Mouse (Mus musculus) kidney, postnatal 0 days (tissue): ENCODE results near the gene Gm20696. TPM values are rescaled to one million over a fixed set of nuclear protein-coding genes. Genes with fewer than 3 reads are reported as not detected.
A peak's percentile ranks its signal among the peaks of the same experiment; 100 is the strongest.

Source experiments
- ATAC-seq: fragments of 200-750 bp; cut with Nextera tagmentation; replicated peaks from 2 replicates; pipeline ENCODE4 v1.8.0; 2017; ENCODE audit warnings: low read depth, moderate number of reproducible peaks, moderate TSS enrichment, moderate library complexity; ENCODE audit not compliant: low FRiP score
- DNase-seq: peaks from one replicate; pipeline ENCODE4 v3.0.0-alpha.2; 2016; ENCODE audit warnings: low spot score
- H3K27ac ChIP-seq: fragments of 300-500 bp; sonication (generic); 2 replicates; pipeline ENCODE4 v1.5.1; 2014; ENCODE audit warnings: mild to moderate bottlenecking
- H3K27me3 ChIP-seq: fragments of 300-500 bp; sonication (generic); 2 replicates; pipeline ENCODE4 v1.6.1; 2014; ENCODE audit warnings: low read length, mixed read lengths; ENCODE audit not compliant: insufficient read depth
- H3K36me3 ChIP-seq: fragments of 300-500 bp; sonication (generic); 2 replicates; pipeline ENCODE4 v1.6.1; 2014; ENCODE audit warnings: low read length, mixed read lengths; ENCODE audit not compliant: insufficient read depth
- H3K4me1 ChIP-seq: fragments of 300-500 bp; sonication (generic); replicated peaks from 2 replicates; pipeline ENCODE4 v1.6.1; 2014; ENCODE audit warnings: antibody characterized with exemption, low read length, mixed read lengths; ENCODE audit not compliant: insufficient read depth
- H3K4me2 ChIP-seq: fragments of 300-500 bp; sonication (generic); 2 replicates; pipeline ENCODE4 v1.6.1; 2014; ENCODE audit warnings: mild to moderate bottlenecking, low read length, moderate library complexity, mixed read lengths
- H3K4me3 ChIP-seq: fragments of 300-500 bp; sonication (generic); replicated peaks from 2 replicates; pipeline ENCODE4 v1.5.1; 2014; ENCODE audit warnings: low read depth, low read length
- H3K9ac ChIP-seq: fragments of 300-500 bp; sonication (generic); 2 replicates; pipeline ENCODE4 v1.6.1; 2014; ENCODE audit warnings: low read depth, low read length
- H3K9me3 ChIP-seq: fragments of 300-500 bp; sonication (generic); replicated peaks from 2 replicates; pipeline ENCODE4 v1.6.1; 2016; ENCODE audit warnings: low read length, inconsistent platforms, mixed read lengths
- CTCF ChIP-seq: IDR thresholded peaks from 2 replicates; pipeline ENCODE4 v1.5.1; 2016; ENCODE audit warnings: antibody characterized with exemption, low read depth, mild to moderate bottlenecking, moderate library complexity
- WGBS: fragments of 180-500 bp; shearing (Covaris S2); extraction: QIAGEN DNeasy Blood & Tissue Kit; methylation state at CpG from one replicate; pipeline ENCODE4 v1.1.7; 2014; 5-methylcytosine and 5-hydroxymethylcytosine counted together
- polyA plus RNA-seq: library from polyadenylated mRNA; unstranded; fragments of >200 nt; fragmentation: Nextera tagmentation; extraction: Ambion mirVana; gene quantifications from 2 replicates; pipeline ENCODE4 v1.2.1, GENCODE M21; 2015

The Gm20696 gene
- polyA plus RNA-seq, 1 experiment from 2014 or later: 1.7 TPM

DNA sequence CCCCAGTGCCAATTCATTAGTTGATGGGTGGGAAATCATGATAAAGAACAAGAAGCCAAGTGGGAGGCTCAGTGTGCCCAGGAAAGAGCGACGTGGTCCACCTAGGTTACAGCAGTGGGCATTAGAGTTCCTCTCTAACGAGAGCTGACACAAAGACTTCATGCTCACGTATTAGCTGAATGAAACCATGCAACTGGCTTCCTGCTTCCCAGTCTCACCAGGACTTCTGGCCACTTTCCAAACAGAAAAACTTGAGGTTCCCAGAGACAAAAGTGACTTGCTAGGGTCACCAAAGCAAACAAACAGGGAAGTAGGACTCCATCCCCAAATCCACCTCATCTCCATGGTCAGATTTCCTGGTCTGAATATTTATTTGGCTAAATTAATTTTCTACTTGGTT lies 288.9 kb downstream of the Gm20696 start:
- no peak overlapping the region for H3K9ac ChIP-seq
- 68% methylated on average over 4 of the region's 4 CpGs for WGBS
- DNase-seq (no peak), ATAC-seq (no peak)
- H3K36me3 ChIP-seq: no peaks in the 10 kb centered on the region
- H3K4me1 ChIP-seq: peaks cover 35% of the 10 kb centered on the region
- H3K27ac ChIP-seq: peak overlapping the region; percentile 16; the same call in 1 of the 2 replicates
- no peak for TF ChIP-seq CTCF
- H3K27me3 ChIP-seq: no peaks in the 10 kb centered on the region
- H3K4me2 ChIP-seq: no peak overlapping the region
- H3K4me3 ChIP-seq: no peak overlapping the region
- no peaks in the 10 kb centered on the region for H3K9me3 ChIP-seq

DNA sequence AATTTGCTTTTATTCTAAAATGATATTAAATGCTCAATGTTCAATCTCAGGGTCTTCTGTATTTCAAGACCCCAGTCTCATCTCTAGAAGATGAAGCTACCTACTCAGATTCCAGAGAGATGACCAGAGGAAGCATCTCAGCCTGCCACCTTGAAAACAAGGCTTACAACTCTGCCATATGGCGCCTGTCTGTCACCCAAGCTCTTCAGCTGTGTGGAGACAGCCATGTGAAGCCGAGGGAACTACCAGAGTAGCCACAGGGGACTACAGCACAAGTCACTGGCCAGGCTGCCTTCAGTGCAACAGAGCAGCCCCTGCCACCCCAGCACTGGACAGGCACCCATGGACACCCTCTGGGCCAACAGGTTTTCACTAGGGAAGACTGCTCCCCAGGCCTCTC lies 289.5 kb downstream of the Gm20696 start:
- no peak for DNase-seq
- H3K27ac ChIP-seq: peak overlapping the region; percentile 16; the same call in 1 of the 2 replicates
- H3K27me3 ChIP-seq: no peaks in the 10 kb centered on the region
- no peak overlapping the region for H3K4me2 ChIP-seq
- WGBS: 72% methylated on average over 2 of the region's 2 CpGs
- H3K9me3 ChIP-seq: no peaks in the 10 kb centered on the region
- ATAC-seq: no peak
- no peaks in the 10 kb centered on the region for H3K36me3 ChIP-seq
- no peak for TF ChIP-seq CTCF
- no peak overlapping the region for H3K9ac ChIP-seq
- peaks cover 35% of the 10 kb centered on the region for H3K4me1 ChIP-seq
- no peak overlapping the region for H3K4me3 ChIP-seq

DNA sequence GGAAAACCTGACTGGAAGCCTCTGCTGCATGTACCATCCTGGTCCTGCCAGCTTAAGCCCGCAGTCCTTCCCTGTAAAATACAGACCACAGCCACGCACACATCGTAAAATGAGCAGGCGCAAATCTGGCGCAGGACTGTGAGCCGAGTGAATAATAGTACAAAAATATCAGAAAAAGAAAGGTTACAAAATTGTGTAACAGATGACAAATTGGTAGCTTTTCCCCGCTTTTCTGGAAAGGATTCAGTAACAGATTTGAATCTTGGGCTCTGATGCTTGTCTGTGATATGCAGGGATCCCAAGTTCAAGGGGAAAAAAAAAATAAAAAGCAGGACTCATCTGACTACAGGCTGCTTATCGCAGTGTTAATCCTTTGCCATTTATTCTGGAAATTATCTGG lies 289.9 kb downstream of the Gm20696 start:
- peaks cover 35% of the 10 kb centered on the region for H3K4me1 ChIP-seq
- ATAC-seq: no peak
- no peak overlapping the region for H3K4me2 ChIP-seq
- H3K4me3 ChIP-seq: no peak overlapping the region
- no peaks in the 10 kb centered on the region for H3K27me3 ChIP-seq
- no peak for TF ChIP-seq CTCF
- no peak overlapping the region for H3K9ac ChIP-seq
- DNase-seq: no peak
- WGBS: 85% methylated on average over 8 of the region's 8 CpGs
- H3K36me3 ChIP-seq: no peaks in the 10 kb centered on the region
- H3K27ac ChIP-seq: no peak overlapping the region
- no peaks in the 10 kb centered on the region for H3K9me3 ChIP-seq

DNA sequence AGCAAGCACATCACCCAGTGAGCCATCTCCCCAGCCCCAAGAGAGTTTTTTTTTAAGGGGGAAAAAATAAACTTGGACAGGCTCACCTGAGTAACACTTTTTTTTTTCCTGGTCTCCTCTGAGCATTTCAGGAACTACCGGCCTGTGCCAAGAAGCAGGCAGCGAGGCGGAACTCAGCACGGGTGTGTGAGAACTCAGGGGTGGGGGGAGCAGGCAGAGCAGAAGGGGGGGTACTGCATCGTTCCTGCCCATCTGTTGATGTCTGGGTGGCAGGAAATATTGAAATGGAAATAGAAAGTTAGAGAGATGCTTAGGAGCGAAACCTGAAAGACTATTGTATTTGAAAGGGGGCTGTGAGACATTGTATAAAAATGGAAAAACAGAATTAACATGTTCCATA lies 290.7 kb downstream of the Gm20696 start:
- 36% methylated on average over 6 of the region's 6 CpGs for WGBS
- DNase-seq: no peak
- TF ChIP-seq CTCF: no peak
- no peak overlapping the region for H3K4me3 ChIP-seq
- H3K9ac ChIP-seq: no peak overlapping the region
- H3K36me3 ChIP-seq: no peaks in the 10 kb centered on the region
- peaks cover 35% of the 10 kb centered on the region for H3K4me1 ChIP-seq
- H3K9me3 ChIP-seq: no peaks in the 10 kb centered on the region
- no peak for ATAC-seq
- no peaks in the 10 kb centered on the region for H3K27me3 ChIP-seq
- no peak overlapping the region for H3K27ac ChIP-seq
- no peak overlapping the region for H3K4me2 ChIP-seq

DNA sequence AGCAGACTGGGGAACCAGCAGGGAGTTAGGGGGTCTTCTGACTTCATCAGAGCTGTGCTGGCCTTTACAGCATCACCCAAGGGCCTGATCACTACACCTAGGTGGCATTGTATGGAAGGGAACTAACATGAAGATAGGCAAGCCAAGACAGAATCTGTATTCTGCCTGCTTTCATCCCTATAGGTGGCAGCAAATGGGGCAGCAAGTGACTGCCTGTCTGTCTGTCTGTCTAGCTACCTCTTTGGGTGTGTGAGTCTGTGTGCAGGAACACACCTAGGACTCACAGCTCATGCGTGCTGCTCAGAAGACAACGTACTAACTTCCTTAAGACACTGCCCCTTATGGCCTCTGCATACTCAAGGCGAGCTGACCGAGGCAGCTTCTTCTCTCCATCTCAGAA lies 291.2 kb downstream of the Gm20696 start:
- H3K27me3 ChIP-seq: no peaks in the 10 kb centered on the region
- peaks cover 35% of the 10 kb centered on the region for H3K4me1 ChIP-seq
- H3K4me2 ChIP-seq: no peak overlapping the region
- 21% methylated on average over 4 of the region's 4 CpGs for WGBS
- no peak overlapping the region for H3K9ac ChIP-seq
- H3K9me3 ChIP-seq: no peaks in the 10 kb centered on the region
- no peak for DNase-seq
- no peak for TF ChIP-seq CTCF
- ATAC-seq: no peak
- H3K36me3 ChIP-seq: no peaks in the 10 kb centered on the region
- H3K27ac ChIP-seq: no peak overlapping the region
- no peak overlapping the region for H3K4me3 ChIP-seq

DNA sequence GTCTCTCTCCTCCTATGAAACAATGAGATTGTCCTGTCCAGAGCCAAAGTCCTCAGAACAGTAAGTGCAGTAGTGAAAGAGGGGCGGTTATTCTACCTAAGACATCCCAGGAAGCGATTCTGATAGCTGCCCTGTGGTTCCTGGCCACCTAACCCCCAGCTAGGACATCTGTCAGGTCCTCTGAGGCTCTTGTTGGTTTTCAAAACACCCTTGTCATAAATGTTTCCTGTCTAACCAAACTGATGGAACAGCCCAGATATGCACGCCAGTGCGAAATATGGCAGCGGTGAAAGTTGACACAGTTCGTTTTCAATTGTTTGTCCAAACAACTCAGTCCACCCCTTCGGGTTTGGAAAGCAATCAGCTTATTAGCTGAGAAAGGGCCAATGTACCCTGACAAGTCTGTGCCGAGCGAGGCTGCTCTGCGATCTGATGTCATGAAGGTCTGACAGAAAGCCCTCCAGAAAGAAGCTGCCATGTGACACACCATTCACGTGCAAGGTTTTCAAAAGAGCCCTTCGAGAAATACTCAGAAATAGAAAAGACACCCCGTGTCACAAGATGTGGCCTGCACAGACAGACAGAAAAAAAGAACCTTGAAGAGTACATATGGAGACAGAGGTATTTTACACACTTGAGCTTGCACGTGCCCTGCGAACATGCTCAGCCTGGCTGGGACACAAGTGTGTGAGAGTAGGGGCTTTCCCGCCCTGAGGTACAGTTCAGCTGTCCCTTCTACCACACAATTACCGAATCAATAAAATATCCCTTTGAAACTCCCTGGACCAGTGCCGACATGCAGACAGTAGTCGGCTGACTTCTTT lies 291.9 kb downstream of the Gm20696 start:
- ATAC-seq: no peak
- Histone ChIP-seq H3K27ac (no peak overlapping the region), H3K4me1 (peaks cover 34% of the 10 kb centered on the region), H3K4me3 (no peak overlapping the region), H3K4me2 (no peak overlapping the region), H3K27me3 (no peaks in the 10 kb centered on the region), H3K36me3 (no peaks in the 10 kb centered on the region), H3K9ac (0 out of 2 replicates have a peak overlapping the region, but pooled peaks have one; percentile 5), H3K9me3 (no peaks in the 10 kb centered on the region)
- TF ChIP-seq CTCF: no peak
- DNase-seq: peak; percentile 49
- 49% methylated on average over 19 of the region's 19 CpGs for WGBS
